Mouse (Mus musculus) testis, adult 2 months (tissue): ENCODE data around the gene Hand2.

Experiments used
- CTCF ChIP-seq: fragments of 200-500 bp; IDR thresholded peaks from 2 replicates; pipeline ENCODE4 v1.5.1; 2012; ENCODE audit warnings: low read depth, mild to moderate bottlenecking, inconsistent platforms, low read length, moderate library complexity; ENCODE audit not compliant: control insufficient read depth, insufficient read depth, insufficient replicate concordance
- POLR2A ChIP-seq: fragments of 200-500 bp; IDR thresholded peaks from 2 replicates; pipeline ENCODE4 v1.6.1; 2012; ENCODE audit warnings: low read depth, mild to moderate bottlenecking, inconsistent platforms, low read length, moderate library complexity; ENCODE audit not compliant: control insufficient read depth

DNA sequence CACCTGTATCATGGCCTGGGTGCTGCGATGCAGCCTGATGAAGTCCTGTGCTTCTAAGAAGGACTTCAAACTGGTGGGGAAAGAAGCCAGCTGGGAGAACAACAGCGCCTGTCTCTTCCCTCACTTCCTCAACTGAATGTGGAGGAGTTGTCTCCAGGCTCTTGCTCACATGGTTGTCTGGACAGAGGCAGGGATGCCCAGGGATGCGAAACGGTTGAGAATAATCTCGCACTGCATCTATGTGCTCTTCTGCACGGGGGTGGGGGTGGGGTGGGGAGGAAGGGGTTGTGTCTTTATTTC is 20.7 kb downstream of the Hand2 start:
- TF ChIP-seq CTCF (no peak), POLR2A (no peak)
